Mouse (Mus musculus): ENCODE measurements at regions not wholly inside any gene's neighbourhood (a gene's known extent, or its start where the extent isn't known, plus 50 kb on each side); places are given as distances from the start of the nearest gene placed in this dataset.
A peak's percentile ranks its signal among the peaks of the same experiment; 100 is the strongest.

GRCm38 (mm10) chr15:69632306-69632705 is 3131.6 kb upstream of the Lrrc6 start:
- no peak for ATAC-seq (ENCODE audit: insufficient number of reproducible peaks, low FRiP score, low TSS enrichment)

- ATAC-seq (ENCODE audit: insufficient number of reproducible peaks, low FRiP score, low TSS enrichment): no peak
These were observed 3117.3 kb upstream of the Lrrc6 start for GRCm38 (mm10) chr15:69617998-69618397.

- ATAC-seq (ENCODE audit: insufficient number of reproducible peaks, low FRiP score, low TSS enrichment): no peak
These were observed 3113.3 kb upstream of the Lrrc6 start for GRCm38 (mm10) chr15:69614048-69614447.

- no peak for ATAC-seq (ENCODE audit: insufficient number of reproducible peaks, low FRiP score, low TSS enrichment)
These were observed 3090.7 kb upstream of the Lrrc6 start for GRCm38 (mm10) chr15:69591219-69592006.

- no peak for ATAC-seq (ENCODE audit: insufficient number of reproducible peaks, low FRiP score, low TSS enrichment)
These were observed 3087.4 kb upstream of the Lrrc6 start for GRCm38 (mm10) chr15:69588084-69588483.

- no peak for ATAC-seq (ENCODE audit: insufficient number of reproducible peaks, low FRiP score, low TSS enrichment)
These were observed 3076.0 kb upstream of the Lrrc6 start for GRCm38 (mm10) chr15:69576742-69577141.

GRCm38 (mm10) chr15:69575611-69576153 is 3075.0 kb upstream of the Lrrc6 start:
- ATAC-seq (ENCODE audit: insufficient number of reproducible peaks, low FRiP score, low TSS enrichment): peak; percentile 52; the same call in 1 of the 2 replicates

- ATAC-seq (ENCODE audit: insufficient number of reproducible peaks, low FRiP score, low TSS enrichment): no peak
These were observed 3053.5 kb upstream of the Lrrc6 start for GRCm38 (mm10) chr15:69554171-69554570.

GRCm38 (mm10) chr15:69552062-69552628 is 3051.4 kb upstream of the Lrrc6 start:
- ATAC-seq (ENCODE audit: insufficient number of reproducible peaks, low FRiP score, low TSS enrichment): no peak

GRCm38 (mm10) chr15:69551012-69551411 is 3050.3 kb upstream of the Lrrc6 start:
- no peak for ATAC-seq (ENCODE audit: insufficient number of reproducible peaks, low FRiP score, low TSS enrichment)

- no peak for ATAC-seq (ENCODE audit: insufficient number of reproducible peaks, low FRiP score, low TSS enrichment)
These were observed 3025.9 kb upstream of the Lrrc6 start for GRCm38 (mm10) chr15:69526441-69527094.

- ATAC-seq (ENCODE audit: insufficient number of reproducible peaks, low FRiP score, low TSS enrichment): no peak
These were observed 2983.8 kb upstream of the Lrrc6 start for GRCm38 (mm10) chr15:69484421-69485074.

- no peak for ATAC-seq (ENCODE audit: insufficient number of reproducible peaks, low FRiP score, low TSS enrichment)
These were observed 2982.4 kb upstream of the Lrrc6 start for GRCm38 (mm10) chr15:69483096-69483495.

- no peak for ATAC-seq (ENCODE audit: insufficient number of reproducible peaks, low FRiP score, low TSS enrichment)
These were observed 2980.4 kb upstream of the Lrrc6 start for GRCm38 (mm10) chr15:69481087-69481486.

GRCm38 (mm10) chr15:69477050-69477449 is 2976.3 kb upstream of the Lrrc6 start:
- ATAC-seq (ENCODE audit: insufficient number of reproducible peaks, low FRiP score, low TSS enrichment): no peak

GRCm38 (mm10) chr15:69469566-69469965 is 2968.9 kb upstream of the Lrrc6 start:
- ATAC-seq (ENCODE audit: insufficient number of reproducible peaks, low FRiP score, low TSS enrichment): no peak

- ATAC-seq (ENCODE audit: insufficient number of reproducible peaks, low FRiP score, low TSS enrichment): no peak
These were observed 2960.0 kb upstream of the Lrrc6 start for GRCm38 (mm10) chr15:69460581-69461194.

GRCm38 (mm10) chr15:69457473-69457872 is 2956.8 kb upstream of the Lrrc6 start:
- ATAC-seq (ENCODE audit: insufficient number of reproducible peaks, low FRiP score, low TSS enrichment): no peak

- no peak for ATAC-seq (ENCODE audit: insufficient number of reproducible peaks, low FRiP score, low TSS enrichment)
These were observed 2955.6 kb upstream of the Lrrc6 start for GRCm38 (mm10) chr15:69456191-69456770.

GRCm38 (mm10) chr15:69441008-69441407 is 2940.3 kb upstream of the Lrrc6 start:
- ATAC-seq (ENCODE audit: insufficient number of reproducible peaks, low FRiP score, low TSS enrichment): no peak

Data from cerebellum, adult (tissue).